10 mouse cellular contexts compared by ENCODE assay signal in genomic region chr5:125533225-125533900, GRCm38 (mm10). TPM values are rescaled to one million over a fixed set of nuclear protein-coding genes. Genes with fewer than 3 reads are reported as not detected.
DNase-seq lines count a peak whose midpoint lies in the region; ATAC-seq and TF ChIP-seq lines count a peak whose summit lies in the region.
"Had no signal": no experiment of that assay in that cellular context is flagged by ENCODE, and none has a peak within 500 bp of the region (broad histone marks: within the 10 kb centered on the region; RNA-seq: fewer than 3 reads in every experiment).

No protein-coding gene starts in this region.

- peaks cover 86% of the 10 kb centered on the region for H3K27me3 ChIP-seq in heart, embryonic 14.5 days (ENCODE audit: control insufficient read depth, insufficient read depth, low read length)
- H3K27me3 ChIP-seq in embryonic facial prominence, embryonic 12.5 days: peaks cover 74% of the 10 kb centered on the region
- peaks cover 63% of the 10 kb centered on the region for H3K27me3 ChIP-seq in intestine, postnatal 0 days (replicated peaks; ENCODE audit: control insufficient read depth, insufficient read depth, low read length)
- peaks cover 14% of the 10 kb centered on the region for H3K27me3 ChIP-seq in neural tube, embryonic 14.5 days (ENCODE audit: control insufficient read depth, insufficient read depth, low read length)

- no peak for TF ChIP-seq CTCF in intestine, postnatal 0 days (IDR thresholded peaks at IDR 0.05; ENCODE audit: low read depth)

- WGBS in heart, embryonic 14.5 days: 2% methylated on average over 24 of the region's 24 CpGs
- 2% methylated on average over 24 of the region's 24 CpGs for WGBS in embryonic facial prominence, embryonic 12.5 days
- 1% methylated on average over 24 of the region's 24 CpGs for WGBS in intestine, postnatal 0 days
- WGBS in neural tube, embryonic 14.5 days: 2% methylated on average over 24 of the region's 24 CpGs

- no peak overlapping the region for H3K27ac ChIP-seq in heart, embryonic 14.5 days (replicated peaks in 1 of 2; ENCODE audit: control insufficient read depth in 1 of 2, insufficient read depth in 1 of 2, low read depth in 2 of 2, low read length in 2 of 2)
- no peak overlapping the region for H3K27ac ChIP-seq in embryonic facial prominence, embryonic 12.5 days
- no peak overlapping the region for H3K27ac ChIP-seq in intestine, postnatal 0 days (ENCODE audit: low read depth, low read length)
- H3K27ac ChIP-seq in neural tube, embryonic 14.5 days (ENCODE audit: low read depth, low read length): peak overlapping the region; percentile 57; the same call in 1 of the 2 replicates
- H3K27ac ChIP-seq: liver, embryonic 14.5 days had no signal

- no peaks in the 10 kb centered on the region for H3K9me3 ChIP-seq in heart, embryonic 14.5 days (ENCODE audit: control insufficient read depth, low read length)
- no peaks in the 10 kb centered on the region for H3K9me3 ChIP-seq in embryonic facial prominence, embryonic 12.5 days
- H3K9me3 ChIP-seq in intestine, postnatal 0 days (ENCODE audit: control insufficient read depth): no peaks in the 10 kb centered on the region
- H3K9me3 ChIP-seq in neural tube, embryonic 14.5 days (ENCODE audit: control insufficient read depth, low read length): no peaks in the 10 kb centered on the region

- peak overlapping the region in 1 of 2 experiments; percentile 48; a peak in 2 of 4 replicates for H3K4me3 ChIP-seq in heart, embryonic 14.5 days (ENCODE audit: control insufficient read depth in 1 of 2, insufficient read depth in 1 of 2, low read depth in 1 of 2, low read length in 2 of 2)
- peak overlapping the region; percentile 51 for H3K4me3 ChIP-seq in embryonic facial prominence, embryonic 12.5 days
- no peak overlapping the region for H3K4me3 ChIP-seq in intestine, postnatal 0 days (ENCODE audit: low read depth, low read length)
- H3K4me3 ChIP-seq in neural tube, embryonic 14.5 days (ENCODE audit: low read depth, low read length): peak overlapping the region; percentile 53

- peak overlapping the region; percentile 83 for H3K4me2 ChIP-seq in heart, embryonic 14.5 days (ENCODE audit: low read length)
- H3K4me2 ChIP-seq in embryonic facial prominence, embryonic 12.5 days (replicated peaks): peak overlapping the region; percentile 91
- 0 out of 2 replicates have a peak overlapping the region, but pooled peaks have one; percentile 63 for H3K4me2 ChIP-seq in intestine, postnatal 0 days (replicated peaks; ENCODE audit: low read depth)
- peak overlapping the region; percentile 93 for H3K4me2 ChIP-seq in neural tube, embryonic 14.5 days (ENCODE audit: low read depth, low read length)

- H3K4me1 ChIP-seq in heart, embryonic 14.5 days (ENCODE audit: control insufficient read depth in 2 of 2, insufficient read depth in 2 of 2, low read length in 2 of 2): peaks cover 0 to 14% of the 10 kb centered on the region in 2 experiments; a peak in 3 of 4 replicates
- H3K4me1 ChIP-seq in embryonic facial prominence, embryonic 12.5 days: peaks cover 8% of the 10 kb centered on the region
- no peaks in the 10 kb centered on the region for H3K4me1 ChIP-seq in intestine, postnatal 0 days (replicated peaks; ENCODE audit: control insufficient read depth, insufficient read depth, low read length)
- peaks cover 12% of the 10 kb centered on the region; the same call in 1 of the 2 replicates for H3K4me1 ChIP-seq in neural tube, embryonic 14.5 days (ENCODE audit: control insufficient read depth, insufficient read depth, low read length)

- DNase-seq in heart, adult 8-10 months (ENCODE audit: low spot score): no peak
- no peak for DNase-seq in gastrocnemius, postnatal 4 days (ENCODE audit: low spot score in 2 of 2)
- no peak for DNase-seq in thymus, postnatal 4 days
- no peak for DNase-seq in gastrocnemius, adult 8-10 months (ENCODE audit: low spot score in 2 of 2)
- DNase-seq: cerebellum, postnatal 14 days had no signal

- no peaks in the 10 kb centered on the region for H3K36me3 ChIP-seq in heart, embryonic 14.5 days (ENCODE audit: control insufficient read depth, insufficient read depth, low read length)
- no peaks in the 10 kb centered on the region for H3K36me3 ChIP-seq in embryonic facial prominence, embryonic 12.5 days
- H3K36me3 ChIP-seq in intestine, postnatal 0 days (ENCODE audit: control insufficient read depth, insufficient read depth): no peaks in the 10 kb centered on the region
- no peaks in the 10 kb centered on the region for H3K36me3 ChIP-seq in neural tube, embryonic 14.5 days (ENCODE audit: control insufficient read depth, insufficient read depth, low read length)

- H3K9ac ChIP-seq in heart, embryonic 14.5 days (ENCODE audit: low read length): no peak overlapping the region
- H3K9ac ChIP-seq in embryonic facial prominence, embryonic 12.5 days: peak overlapping the region; percentile 45; the same call in 1 of the 2 replicates
- no peak overlapping the region for H3K9ac ChIP-seq in intestine, postnatal 0 days (ENCODE audit: low read depth, low read length)
- peak overlapping the region; percentile 74 for H3K9ac ChIP-seq in neural tube, embryonic 14.5 days (replicated peaks; ENCODE audit: low read depth, low read length)
- H3K9ac ChIP-seq: liver, embryonic 14.5 days had no signal

- ATAC-seq in heart, embryonic 14.5 days (ENCODE audit: insufficient number of reproducible peaks, insufficient read depth, low FRiP score, low read depth): no peak
- ATAC-seq in embryonic facial prominence, embryonic 12.5 days (ENCODE audit: insufficient number of reproducible peaks, insufficient read depth, low FRiP score, low TSS enrichment): no peak
- no peak for ATAC-seq in intestine, postnatal 0 days
- no peak for ATAC-seq in neural tube, embryonic 14.5 days (ENCODE audit: low read depth)

RNA-seq across cellular contexts. Expression of gene Tmem132b, which starts 1.8 kb away (rescaled TPM):
- polyA plus RNA-seq in heart, embryonic 14.5 days (2014; fragmentation: Nextera tagmentation; extraction: Ambion mirVana): not detected in 2 replicates
- total RNA-seq in heart, adult 8-10 months (2022): under 1 TPM in 3 of 4 experiments, not detected in 1; 0.03 to 0.31 (median 0.03) TPM
- 0.64 and 0.97 TPM in 2 replicates for polyA plus RNA-seq in embryonic facial prominence, embryonic 12.5 days (2016; fragmentation: Nextera tagmentation; extraction: Ambion mirVana)
- polyA plus RNA-seq in intestine, postnatal 0 days (2015; fragmentation: Nextera tagmentation; extraction: Ambion mirVana): 0.14 and 0.25 TPM in 2 replicates
- 5.5 and 6.2 TPM in 2 replicates for polyA plus RNA-seq in neural tube, embryonic 14.5 days (2014; fragmentation: Nextera tagmentation; extraction: Ambion mirVana)
- under 1 TPM; 0.32 to 0.39 TPM for total RNA-seq in gastrocnemius, postnatal 4 days (2021)
- total RNA-seq in gastrocnemius, adult 8-10 months (2022): 1 to 10 TPM; 2.6 to 7.0 (median 4.5) TPM
- polyA plus RNA-seq: liver, embryonic 14.5 days had no signal

RNA-seq across cellular contexts. Expression of gene Aacs, which starts 57.7 kb away (rescaled TPM):
- 9.4 and 9.6 TPM in 2 replicates for polyA plus RNA-seq in heart, embryonic 14.5 days (2014; fragmentation: Nextera tagmentation; extraction: Ambion mirVana)
- total RNA-seq in heart, adult 8-10 months (2022): 1 to 10 TPM; 2.2 to 4.3 (median 3.1) TPM
- polyA plus RNA-seq in embryonic facial prominence, embryonic 12.5 days (2016; fragmentation: Nextera tagmentation; extraction: Ambion mirVana): 41.5 and 42.5 TPM in 2 replicates
- polyA plus RNA-seq in intestine, postnatal 0 days (2015; fragmentation: Nextera tagmentation; extraction: Ambion mirVana): 13.7 and 14.0 TPM in 2 replicates
- 78.9 and 79.8 TPM in 2 replicates for polyA plus RNA-seq in neural tube, embryonic 14.5 days (2014; fragmentation: Nextera tagmentation; extraction: Ambion mirVana)
- total RNA-seq in gastrocnemius, postnatal 4 days (2021): 10 to 100 TPM; 11.6 to 13.7 TPM
- total RNA-seq in gastrocnemius, adult 8-10 months (2022): 1 to 10 TPM; 1.9 to 5.4 (median 4.8) TPM

Comparison
In these comparisons a context has a peak if more than half of its experiments do, and no peak if none do; other contexts are left out.
1. H3K9ac ChIP-seq: peak in embryonic facial prominence, embryonic 12.5 days (single experiment) and neural tube, embryonic 14.5 days (single experiment); none in heart, embryonic 14.5 days (single experiment) and intestine, postnatal 0 days (single experiment).
2. Peak in every context shown above with its lines, with median percentiles within 50 percentile points of each other: H3K4me2 ChIP-seq.